Mouse (Mus musculus): ENCODE results near the gene Slc16a7. TPM values are rescaled to one million over a fixed set of nuclear protein-coding genes. Genes with fewer than 3 reads are reported as not detected.

Slc16a7 gene
- polyA plus RNA-seq, 1 experiment = 2.4 TPM

DNA sequence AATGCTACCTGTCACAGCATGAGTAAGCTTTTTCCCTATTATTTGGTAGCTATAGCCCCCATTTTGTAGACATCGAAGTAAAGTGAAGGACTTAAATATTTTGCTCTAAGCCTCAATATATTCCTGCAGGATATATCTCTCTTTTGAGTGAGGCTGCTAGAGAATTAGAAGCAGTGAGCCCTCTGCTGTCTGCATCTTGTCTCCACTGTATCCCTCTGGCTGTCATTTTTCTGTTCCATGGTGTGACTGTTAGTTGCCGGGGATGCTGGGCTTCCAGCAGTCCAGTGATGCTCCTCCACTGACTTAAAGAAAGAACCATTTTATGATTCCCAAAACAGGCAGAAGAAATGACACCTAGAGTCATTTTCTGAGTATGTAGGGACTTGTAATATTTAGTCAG is 78.4 kb downstream of the Slc16a7 start:
- Histone ChIP-seq H3K36me3 (ENCODE audit: control insufficient read depth, insufficient read depth, low read length) (no peaks in the 10 kb centered on the region), H3K27ac (ENCODE audit: control insufficient read depth, insufficient read depth, low read length) (no peak overlapping the region), H3K4me1 (replicated peaks; ENCODE audit: control insufficient read depth, insufficient read depth, low read length) (no peaks in the 10 kb centered on the region), H3K4me3 (ENCODE audit: control insufficient read depth, insufficient read depth, low read length) (no peak overlapping the region), H3K27me3 (ENCODE audit: control insufficient read depth, insufficient read depth, low read length) (no peaks in the 10 kb centered on the region)
- 99% methylated on average over 2 of the region's 2 CpGs for WGBS
- TF ChIP-seq POLR2A (IDR thresholded peaks at IDR 0.05; ENCODE audit: control insufficient read depth, extremely low read depth, insufficient read depth, low read length, poor library complexity) = no peak
- TF ChIP-seq CTCF (IDR thresholded peaks at IDR 0.05; ENCODE audit: borderline replicate concordance, control insufficient read depth, extremely low read depth, insufficient read depth, low read length, poor library complexity) = no peak
- no peak for DNase-seq

DNA sequence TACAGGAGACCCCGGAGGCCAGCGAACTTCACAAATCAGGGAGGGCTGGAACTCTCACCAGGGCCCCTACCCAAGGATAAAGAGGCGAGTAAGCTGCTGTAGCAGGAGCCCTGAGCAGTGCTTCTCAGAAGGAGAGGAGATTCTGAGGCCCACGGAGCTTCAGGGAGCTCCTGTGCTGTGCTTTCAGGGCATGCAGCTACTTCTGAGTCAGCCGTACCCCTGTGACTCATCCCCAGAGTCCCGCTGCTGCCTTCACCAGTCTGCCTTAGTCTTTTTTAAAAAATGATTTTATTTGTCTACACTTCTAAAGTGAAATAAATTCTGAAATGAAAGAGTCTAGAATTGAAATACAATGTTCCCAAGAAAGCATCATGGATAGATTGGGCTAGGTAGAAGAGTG is 91.2 kb downstream of the Slc16a7 start:
- TF ChIP-seq CTCF (IDR thresholded peaks at IDR 0.05; ENCODE audit: borderline replicate concordance, control insufficient read depth, extremely low read depth, insufficient read depth, low read length, poor library complexity) (no peak), POLR2A (IDR thresholded peaks at IDR 0.05; ENCODE audit: control insufficient read depth, extremely low read depth, insufficient read depth, low read length, poor library complexity) (no peak)
- H3K4me1 ChIP-seq (replicated peaks; ENCODE audit: control insufficient read depth, insufficient read depth, low read length) = no peaks in the 10 kb centered on the region
- no peaks in the 10 kb centered on the region for H3K36me3 ChIP-seq (ENCODE audit: control insufficient read depth, insufficient read depth, low read length)
- no peaks in the 10 kb centered on the region for H3K27me3 ChIP-seq (ENCODE audit: control insufficient read depth, insufficient read depth, low read length)
- DNase-seq = no peak
- H3K4me3 ChIP-seq (ENCODE audit: control insufficient read depth, insufficient read depth, low read length) = no peak overlapping the region
- WGBS = 94% methylated on average over 6 of the region's 6 CpGs
- H3K27ac ChIP-seq (ENCODE audit: control insufficient read depth, insufficient read depth, low read length) = no peak overlapping the region

DNA sequence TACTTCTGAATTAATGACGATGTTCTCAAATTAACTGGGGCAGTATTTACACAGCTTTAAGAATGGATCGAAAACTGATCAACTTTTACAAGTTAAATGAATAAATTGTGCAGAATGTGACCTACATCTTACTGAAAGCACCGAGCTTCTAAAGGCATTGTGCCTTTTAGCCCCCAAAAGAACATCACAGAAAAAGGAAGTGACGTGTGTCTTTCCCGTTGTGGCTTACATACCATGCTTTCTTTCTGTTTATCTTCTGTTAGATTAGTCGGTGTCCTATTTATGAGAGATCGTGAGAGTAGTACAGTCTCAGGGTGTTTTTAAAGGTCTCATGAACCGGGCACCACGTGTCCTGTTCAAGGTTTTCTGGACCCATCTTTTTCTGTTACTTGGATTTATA is 98.9 kb downstream of the Slc16a7 start:
- no peaks in the 10 kb centered on the region for H3K27me3 ChIP-seq (ENCODE audit: control insufficient read depth, insufficient read depth, low read length)
- WGBS = 41% methylated on average over 9 of the region's 9 CpGs
- H3K4me3 ChIP-seq (ENCODE audit: control insufficient read depth, insufficient read depth, low read length) = no peak overlapping the region
- H3K27ac ChIP-seq (ENCODE audit: control insufficient read depth, insufficient read depth, low read length) = no peak overlapping the region
- H3K36me3 ChIP-seq (ENCODE audit: control insufficient read depth, insufficient read depth, low read length) = no peaks in the 10 kb centered on the region
- TF ChIP-seq POLR2A (IDR thresholded peaks at IDR 0.05; ENCODE audit: control insufficient read depth, extremely low read depth, insufficient read depth, low read length, poor library complexity) = no peak
- no peak for TF ChIP-seq CTCF (IDR thresholded peaks at IDR 0.05; ENCODE audit: borderline replicate concordance, control insufficient read depth, extremely low read depth, insufficient read depth, low read length, poor library complexity)
- H3K4me1 ChIP-seq (replicated peaks; ENCODE audit: control insufficient read depth, insufficient read depth, low read length) = peaks cover 11% of the 10 kb centered on the region
- DNase-seq = no peak

DNA sequence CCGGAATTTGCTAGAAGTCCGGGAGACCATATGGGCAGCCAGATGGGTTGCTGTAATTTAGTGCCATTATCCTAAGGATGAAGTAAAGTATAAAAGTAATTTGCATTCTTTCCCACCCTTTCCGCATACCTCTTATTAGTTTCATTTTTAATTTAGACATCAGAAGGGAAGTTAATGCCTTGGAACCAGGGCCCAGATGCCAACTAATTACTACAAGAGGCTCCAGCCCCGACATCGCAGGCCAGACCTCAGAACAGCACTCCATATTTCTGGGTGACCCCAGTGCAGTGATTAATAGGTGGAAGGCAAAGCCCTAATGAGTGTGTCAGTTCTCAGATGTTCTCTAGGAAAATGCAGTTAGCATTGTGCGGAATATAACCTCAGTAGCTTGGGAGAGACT is 100.7 kb downstream of the Slc16a7 start:
- Histone ChIP-seq H3K27ac (ENCODE audit: control insufficient read depth, insufficient read depth, low read length) (no peak overlapping the region), H3K4me1 (replicated peaks; ENCODE audit: control insufficient read depth, insufficient read depth, low read length) (peaks cover 11% of the 10 kb centered on the region), H3K27me3 (ENCODE audit: control insufficient read depth, insufficient read depth, low read length) (no peaks in the 10 kb centered on the region), H3K4me3 (ENCODE audit: control insufficient read depth, insufficient read depth, low read length) (no peak overlapping the region), H3K36me3 (ENCODE audit: control insufficient read depth, insufficient read depth, low read length) (no peaks in the 10 kb centered on the region)
- TF ChIP-seq CTCF (IDR thresholded peaks at IDR 0.05; ENCODE audit: borderline replicate concordance, control insufficient read depth, extremely low read depth, insufficient read depth, low read length, poor library complexity) = no peak
- no peak for TF ChIP-seq POLR2A (IDR thresholded peaks at IDR 0.05; ENCODE audit: control insufficient read depth, extremely low read depth, insufficient read depth, low read length, poor library complexity)
- 98% methylated on average over 6 of the region's 6 CpGs for WGBS
- DNase-seq = no peak

DNA sequence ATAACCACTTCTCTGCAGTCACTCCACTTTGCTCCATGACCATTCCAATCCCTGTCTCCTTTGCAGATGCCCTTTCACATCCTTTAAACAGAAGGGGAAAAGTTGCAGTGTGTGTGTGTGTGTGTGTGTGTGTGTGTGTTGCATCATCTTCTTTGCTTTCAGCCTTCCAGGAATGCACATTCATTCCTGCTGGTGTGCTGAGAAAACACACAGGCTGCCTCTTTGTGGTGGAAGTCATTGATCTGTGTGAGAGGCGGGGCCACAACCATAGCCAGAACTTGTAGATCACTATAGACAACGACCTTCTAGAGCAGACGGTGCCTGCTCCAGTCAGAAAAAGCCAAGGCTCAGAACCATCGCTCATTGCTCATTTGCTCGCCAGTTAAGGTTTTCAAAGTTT is 103.9 kb downstream of the Slc16a7 start:
- Histone ChIP-seq H3K27ac (ENCODE audit: control insufficient read depth, insufficient read depth, low read length) (no peak overlapping the region), H3K4me3 (ENCODE audit: control insufficient read depth, insufficient read depth, low read length) (no peak overlapping the region), H3K27me3 (ENCODE audit: control insufficient read depth, insufficient read depth, low read length) (no peaks in the 10 kb centered on the region), H3K4me1 (replicated peaks; ENCODE audit: control insufficient read depth, insufficient read depth, low read length) (peaks cover 7% of the 10 kb centered on the region), H3K36me3 (ENCODE audit: control insufficient read depth, insufficient read depth, low read length) (no peaks in the 10 kb centered on the region)
- 88% methylated on average over 5 of the region's 5 CpGs for WGBS
- DNase-seq = no peak
- TF ChIP-seq POLR2A (IDR thresholded peaks at IDR 0.05; ENCODE audit: control insufficient read depth, extremely low read depth, insufficient read depth, low read length, poor library complexity) = no peak
- no peak for TF ChIP-seq CTCF (IDR thresholded peaks at IDR 0.05; ENCODE audit: borderline replicate concordance, control insufficient read depth, extremely low read depth, insufficient read depth, low read length, poor library complexity)

DNA sequence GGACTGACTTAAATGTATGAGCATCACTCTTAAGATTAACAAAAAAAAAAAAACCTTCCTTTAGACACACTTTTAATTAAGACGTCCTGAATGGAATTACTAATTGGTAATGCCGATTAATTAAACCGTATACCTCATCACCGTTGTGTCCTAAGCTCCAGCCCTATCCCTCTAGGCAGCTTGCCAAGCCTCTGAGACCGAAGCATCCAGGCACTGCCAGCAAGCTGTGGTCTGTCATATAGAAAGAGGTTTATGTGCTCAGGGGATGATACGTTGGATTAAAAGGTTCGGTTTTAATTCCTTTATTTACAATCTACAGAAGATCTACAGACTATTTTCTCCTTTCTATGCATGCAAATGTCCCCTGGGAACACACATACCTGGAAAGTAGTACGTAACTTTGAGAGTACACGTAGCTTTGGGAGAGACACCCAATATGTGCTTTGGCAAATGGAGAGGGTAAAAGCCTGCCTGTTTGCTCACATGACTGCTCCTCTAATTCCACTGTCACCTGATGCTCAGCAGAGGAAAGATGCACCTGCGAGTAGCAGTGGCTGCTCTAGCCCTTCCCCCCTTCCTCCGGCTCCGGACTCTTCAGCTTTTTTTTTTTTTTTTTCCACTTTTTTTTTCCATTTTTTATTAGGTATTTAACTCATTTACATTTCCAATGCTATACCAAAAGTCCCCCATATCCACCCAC is 114.0 kb downstream of the Slc16a7 start:
- Histone ChIP-seq H3K27me3 (ENCODE audit: control insufficient read depth, insufficient read depth, low read length) (no peaks in the 10 kb centered on the region), H3K27ac (ENCODE audit: control insufficient read depth, insufficient read depth, low read length) (no peak overlapping the region), H3K4me3 (ENCODE audit: control insufficient read depth, insufficient read depth, low read length) (no peak overlapping the region), H3K4me1 (replicated peaks; ENCODE audit: control insufficient read depth, insufficient read depth, low read length) (no peaks in the 10 kb centered on the region), H3K36me3 (ENCODE audit: control insufficient read depth, insufficient read depth, low read length) (no peaks in the 10 kb centered on the region)
- 91% methylated on average over 12 of the region's 12 CpGs for WGBS
- DNase-seq = no peak
- TF ChIP-seq POLR2A (IDR thresholded peaks at IDR 0.05; ENCODE audit: control insufficient read depth, extremely low read depth, insufficient read depth, low read length, poor library complexity) (no peak), CTCF (IDR thresholded peaks at IDR 0.05; ENCODE audit: borderline replicate concordance, control insufficient read depth, extremely low read depth, insufficient read depth, low read length, poor library complexity) (no peak)

All from thymus, adult 2 months (tissue).